Mouse (Mus musculus): ENCODE measurements around the gene Olfr802. TPM values are rescaled to one million over a fixed set of nuclear protein-coding genes. Genes with fewer than 3 reads are reported as not detected.

The Olfr802 gene
- not detected for polyA plus RNA-seq (2017; shearing (Covaris generic))

- no peak for ATAC-seq
These were observed at the start of gene Olfr802 for GRCm38 (mm10) chr10:129688069-129688468. Olfr802 (minus strand) TSS chr10:129688169.

GRCm38 (mm10) chr10:129729275-129729674 lies 41.3 kb upstream of the Olfr802 start, which contains the start of gene Olfr805:
Olfr805 (minus strand) TSS chr10:129729375.
- no peak for ATAC-seq

- ATAC-seq = no peak
These were observed 14.9 kb upstream of the Olfr802 start, which contains the start of gene Olfr804 for GRCm38 (mm10) chr10:129702910-129703309. Olfr804 (plus strand) TSS chr10:129703210.

- no peak for ATAC-seq
These were observed 6.2 kb upstream of the Olfr802 start, which contains the start of gene Olfr803 for GRCm38 (mm10) chr10:129694186-129694585. Olfr803 (minus strand) TSS chr10:129694286.

GRCm38 (mm10) chr10:129673765-129674164 lies 14.2 kb downstream of the Olfr802 start, which contains the start of gene Olfr801:
Olfr801 (minus strand) TSS chr10:129673865.
- no peak for ATAC-seq

- ATAC-seq = no peak
These were observed 30.6 kb downstream of the Olfr802 start, which contains the start of gene Olfr800 for GRCm38 (mm10) chr10:129657394-129657793. Olfr800 (plus strand) TSS chr10:129657694.

GRCm38 (mm10) chr10:129651763-129652162 lies 36.2 kb downstream of the Olfr802 start:
- ATAC-seq = no peak

- no peak for ATAC-seq
These were observed 50.8 kb downstream of the Olfr802 start, which contains the start of gene Olfr799 for GRCm38 (mm10) chr10:129637184-129637583. Olfr799 (plus strand) TSS chr10:129637484.

GRCm38 (mm10) chr10:129627834-129628233 lies 60.1 kb downstream of the Olfr802 start, which contains the start of gene Olfr798:
Olfr798 (minus strand) TSS chr10:129627934.
- ATAC-seq = no peak

Other genes with a start within 250 kb of the Olfr802 start
- under 1 TPM in 2 of 3 experiments, not detected in 1; 0.18 to 0.20 TPM for gene Olfr787, start 226.3 kb downstream of the Olfr802 start, polyA plus RNA-seq (2017; shearing (Covaris generic))
- gene Olfr788, start 217.2 kb downstream of the Olfr802 start, polyA plus RNA-seq (2017; shearing (Covaris generic)) = not detected
- gene Olfr789, start 203.4 kb downstream of the Olfr802 start, polyA plus RNA-seq (2017; shearing (Covaris generic)) = not detected
- gene Olfr790, start 189.7 kb downstream of the Olfr802 start, polyA plus RNA-seq (2017; shearing (Covaris generic)) = not detected
- not detected for gene Olfr791, start 166.4 kb downstream of the Olfr802 start, polyA plus RNA-seq (2017; shearing (Covaris generic))
- not detected for gene Olfr792, start 149.0 kb downstream of the Olfr802 start, polyA plus RNA-seq (2017; shearing (Covaris generic))
- not detected for gene Olfr794, start 120.5 kb downstream of the Olfr802 start, polyA plus RNA-seq (2017; shearing (Covaris generic))
- gene Olfr796, start 75.6 kb downstream of the Olfr802 start, polyA plus RNA-seq (2017; shearing (Covaris generic)) = not detected
- gene Olfr798, start 60.2 kb downstream of the Olfr802 start, polyA plus RNA-seq (2017; shearing (Covaris generic)) = under 1 TPM in 1 of 3 experiments, not detected in 2; 0.13 TPM
- not detected for gene Olfr799, start 50.7 kb downstream of the Olfr802 start, polyA plus RNA-seq (2017; shearing (Covaris generic))
- gene Olfr800, start 30.5 kb downstream of the Olfr802 start, polyA plus RNA-seq (2017; shearing (Covaris generic)) = not detected
- gene Olfr801, start 14.3 kb downstream of the Olfr802 start, polyA plus RNA-seq (2017; shearing (Covaris generic)) = under 1 TPM in 1 of 3 experiments, not detected in 2; 0.75 TPM
- not detected for gene Olfr803, start 6.1 kb upstream of the Olfr802 start, polyA plus RNA-seq (2017; shearing (Covaris generic))
- gene Olfr804, start 15.0 kb upstream of the Olfr802 start, polyA plus RNA-seq (2017; shearing (Covaris generic)) = not detected
- gene Olfr805, start 41.2 kb upstream of the Olfr802 start, polyA plus RNA-seq (2017; shearing (Covaris generic)) = not detected
- not detected for gene Olfr806, start 53.8 kb upstream of the Olfr802 start, polyA plus RNA-seq (2017; shearing (Covaris generic))
- not detected for gene Olfr807, start 69.6 kb upstream of the Olfr802 start, polyA plus RNA-seq (2017; shearing (Covaris generic))
- gene Olfr808, start 77.3 kb upstream of the Olfr802 start, polyA plus RNA-seq (2017; shearing (Covaris generic)) = not detected
- gene Olfr809, start 86.5 kb upstream of the Olfr802 start, polyA plus RNA-seq (2017; shearing (Covaris generic)) = not detected
- not detected for gene Olfr810, start 106.7 kb upstream of the Olfr802 start, polyA plus RNA-seq (2017; shearing (Covaris generic))
- not detected for gene Olfr811, start 116.2 kb upstream of the Olfr802 start, polyA plus RNA-seq (2017; shearing (Covaris generic))
- gene Olfr812, start 157.9 kb upstream of the Olfr802 start, polyA plus RNA-seq (2017; shearing (Covaris generic)) = not detected
- not detected for gene Olfr813, start 167.2 kb upstream of the Olfr802 start, polyA plus RNA-seq (2017; shearing (Covaris generic))
- not detected for gene Olfr814, start 191.7 kb upstream of the Olfr802 start, polyA plus RNA-seq (2017; shearing (Covaris generic))
- under 1 TPM in 1 of 3 experiments, not detected in 2; 0.35 TPM for gene Olfr815, start 217.7 kb upstream of the Olfr802 start, polyA plus RNA-seq (2017; shearing (Covaris generic))
- not detected for gene Olfr816, start 227.4 kb upstream of the Olfr802 start, polyA plus RNA-seq (2017; shearing (Covaris generic))